Mouse (Mus musculus): ENCODE data around the gene Gpr135. TPM values are rescaled to one million over a fixed set of nuclear protein-coding genes. Genes with fewer than 3 reads are reported as not detected.
A peak's percentile ranks its signal among the peaks of the same experiment; 100 is the strongest.

Gpr135 gene
- polyA plus RNA-seq, 1 experiment from 2014 or later = 0.53 TPM

- Histone ChIP-seq H3K4me2 (ENCODE audit: low read depth, low read length) (peak overlapping the region; percentile 91), H3K4me1 (ENCODE audit: control insufficient read depth, insufficient read depth, low read length) (peaks cover 13% of the 10 kb centered on the region), H3K9ac (ENCODE audit: low read length) (peak overlapping the region; percentile 90), H3K27ac (ENCODE audit: low read length) (peak overlapping the region; percentile 97), H3K4me3 (ENCODE audit: low read length) (peak overlapping the region; percentile 75), H3K36me3 (ENCODE audit: control insufficient read depth, insufficient read depth) (peaks cover 5% of the 10 kb centered on the region), H3K9me3 (replicated peaks; ENCODE audit: control insufficient read depth, low read length) (no peaks in the 10 kb centered on the region), H3K27me3 (ENCODE audit: control insufficient read depth, insufficient read depth, low read length) (no peaks in the 10 kb centered on the region)
- ATAC-seq (replicated peaks; ENCODE audit: extremely low read depth, insufficient read depth, low FRiP score) = peak; percentile 12; the same call in 1 of the 2 replicates
- WGBS = 2% methylated on average over 18 of the region's 18 CpGs
Measured at GRCm38 (mm10) chr12:72086166-72086825, 15.4 kb upstream of the Gpr135 start.

GRCm38 (mm10) chr12:72085329-72086165, 14.6 kb upstream of the Gpr135 start, which contains the start of the genes L3hypdh and Jkamp:
Gene L3hypdh (minus strand): TSS chr12:72085439.
Gene Jkamp (plus strand): TSS chr12:72085589.
- Histone ChIP-seq H3K4me1 (ENCODE audit: control insufficient read depth, insufficient read depth, low read length) (peaks cover 13% of the 10 kb centered on the region), H3K4me3 (ENCODE audit: low read length) (peak within 1 kb of the TSS; percentile 75), H3K36me3 (ENCODE audit: control insufficient read depth, insufficient read depth) (peaks cover 5% of the 10 kb centered on the region), H3K27ac (ENCODE audit: low read length) (peak within 1 kb of the TSS; percentile 97), H3K4me2 (ENCODE audit: low read depth, low read length) (peak within 1 kb of the TSS; percentile 94), H3K9me3 (replicated peaks; ENCODE audit: control insufficient read depth, low read length) (no peaks in the 10 kb centered on the region), H3K27me3 (ENCODE audit: control insufficient read depth, insufficient read depth, low read length) (no peaks in the 10 kb centered on the region), H3K9ac (ENCODE audit: low read length) (peak within 1 kb of the TSS; percentile 90)
- ATAC-seq (replicated peaks; ENCODE audit: extremely low read depth, insufficient read depth, low FRiP score) = peak; percentile 96
- WGBS = under 1% methylated on average over 60 of the region's 60 CpGs

- H3K27me3 ChIP-seq (ENCODE audit: control insufficient read depth, insufficient read depth, low read length) = no peaks in the 10 kb centered on the region
- H3K9ac ChIP-seq (ENCODE audit: low read length) = peak overlapping the region; percentile 84
- peak; percentile 25 for ATAC-seq (replicated peaks; ENCODE audit: extremely low read depth, insufficient read depth, low FRiP score)
- peak overlapping the region; percentile 79 for H3K27ac ChIP-seq (ENCODE audit: low read length)
- H3K4me1 ChIP-seq (ENCODE audit: control insufficient read depth, insufficient read depth, low read length) = peaks cover 13% of the 10 kb centered on the region
- WGBS = under 1% methylated on average over 31 of the region's 31 CpGs
- peak overlapping the region; percentile 75 for H3K4me3 ChIP-seq (ENCODE audit: low read length)
- peak overlapping the region; percentile 94 for H3K4me2 ChIP-seq (ENCODE audit: low read depth, low read length)
- peaks cover 2% of the 10 kb centered on the region for H3K36me3 ChIP-seq (ENCODE audit: control insufficient read depth, insufficient read depth)
- no peaks in the 10 kb centered on the region for H3K9me3 ChIP-seq (replicated peaks; ENCODE audit: control insufficient read depth, low read length)
Measured at GRCm38 (mm10) chr12:72085024-72085328, 14.1 kb upstream of the Gpr135 start.

GRCm38 (mm10) chr12:72084261-72085023, 13.5 kb upstream of the Gpr135 start:
- peak; percentile 0; the same call in 1 of the 2 replicates for ATAC-seq (replicated peaks; ENCODE audit: extremely low read depth, insufficient read depth, low FRiP score)
- Histone ChIP-seq H3K27me3 (ENCODE audit: control insufficient read depth, insufficient read depth, low read length) (no peaks in the 10 kb centered on the region), H3K9me3 (replicated peaks; ENCODE audit: control insufficient read depth, low read length) (no peaks in the 10 kb centered on the region), H3K9ac (ENCODE audit: low read length) (peak overlapping the region; percentile 84), H3K4me3 (ENCODE audit: low read length) (peak overlapping the region; percentile 75), H3K36me3 (ENCODE audit: control insufficient read depth, insufficient read depth) (no peaks in the 10 kb centered on the region), H3K27ac (ENCODE audit: low read length) (peak overlapping the region; percentile 79), H3K4me2 (ENCODE audit: low read depth, low read length) (peak overlapping the region; percentile 94), H3K4me1 (ENCODE audit: control insufficient read depth, insufficient read depth, low read length) (peaks cover 13% of the 10 kb centered on the region)
- WGBS = 5% methylated on average over 46 of the region's 46 CpGs

GRCm38 (mm10) chr12:72083265-72083664, 12.3 kb upstream of the Gpr135 start:
- WGBS = 82% methylated on average over 9 of the region's 9 CpGs
- no peaks in the 10 kb centered on the region for H3K36me3 ChIP-seq (ENCODE audit: control insufficient read depth, insufficient read depth)
- no peak overlapping the region for H3K9ac ChIP-seq (ENCODE audit: low read length)
- H3K9me3 ChIP-seq (replicated peaks; ENCODE audit: control insufficient read depth, low read length) = no peaks in the 10 kb centered on the region
- H3K4me1 ChIP-seq (ENCODE audit: control insufficient read depth, insufficient read depth, low read length) = peaks cover 13% of the 10 kb centered on the region
- H3K27ac ChIP-seq (ENCODE audit: low read length) = no peak overlapping the region
- no peak overlapping the region for H3K4me2 ChIP-seq (ENCODE audit: low read depth, low read length)
- no peak for ATAC-seq (replicated peaks; ENCODE audit: extremely low read depth, insufficient read depth, low FRiP score)
- H3K4me3 ChIP-seq (ENCODE audit: low read length) = no peak overlapping the region
- no peaks in the 10 kb centered on the region for H3K27me3 ChIP-seq (ENCODE audit: control insufficient read depth, insufficient read depth, low read length)

GRCm38 (mm10) chr12:72082370-72082769, 11.4 kb upstream of the Gpr135 start:
- no peaks in the 10 kb centered on the region for H3K9me3 ChIP-seq (replicated peaks; ENCODE audit: control insufficient read depth, low read length)
- H3K4me1 ChIP-seq (ENCODE audit: control insufficient read depth, insufficient read depth, low read length) = peaks cover 5% of the 10 kb centered on the region
- no peak overlapping the region for H3K27ac ChIP-seq (ENCODE audit: low read length)
- H3K4me3 ChIP-seq (ENCODE audit: low read length) = peak overlapping the region; percentile 26; the same call in 1 of the 2 replicates
- 23% methylated on average over 18 of the region's 18 CpGs for WGBS
- peak overlapping the region; percentile 53 for H3K4me2 ChIP-seq (ENCODE audit: low read depth, low read length)
- no peaks in the 10 kb centered on the region for H3K27me3 ChIP-seq (ENCODE audit: control insufficient read depth, insufficient read depth, low read length)
- peak overlapping the region; percentile 26; the same call in 1 of the 2 replicates for H3K9ac ChIP-seq (ENCODE audit: low read length)
- H3K36me3 ChIP-seq (ENCODE audit: control insufficient read depth, insufficient read depth) = no peaks in the 10 kb centered on the region
- no peak for ATAC-seq (replicated peaks; ENCODE audit: extremely low read depth, insufficient read depth, low FRiP score)

GRCm38 (mm10) chr12:72081961-72082360, 11.0 kb upstream of the Gpr135 start:
- no peak for ATAC-seq (replicated peaks; ENCODE audit: extremely low read depth, insufficient read depth, low FRiP score)
- Histone ChIP-seq H3K27me3 (ENCODE audit: control insufficient read depth, insufficient read depth, low read length) (no peaks in the 10 kb centered on the region), H3K4me3 (ENCODE audit: low read length) (no peak overlapping the region), H3K4me2 (ENCODE audit: low read depth, low read length) (peak overlapping the region; percentile 53), H3K9ac (ENCODE audit: low read length) (no peak overlapping the region; the same call in 1 of the 2 replicates), H3K36me3 (ENCODE audit: control insufficient read depth, insufficient read depth) (no peaks in the 10 kb centered on the region), H3K4me1 (ENCODE audit: control insufficient read depth, insufficient read depth, low read length) (peaks cover 2% of the 10 kb centered on the region), H3K27ac (ENCODE audit: low read length) (no peak overlapping the region), H3K9me3 (replicated peaks; ENCODE audit: control insufficient read depth, low read length) (no peaks in the 10 kb centered on the region)
- WGBS = 85% methylated on average over 3 of the region's 3 CpGs

- Histone ChIP-seq H3K27ac (ENCODE audit: low read length) (no peak overlapping the region), H3K27me3 (ENCODE audit: control insufficient read depth, insufficient read depth, low read length) (no peaks in the 10 kb centered on the region), H3K9ac (ENCODE audit: low read length) (no peak overlapping the region), H3K36me3 (ENCODE audit: control insufficient read depth, insufficient read depth) (peaks cover 7% of the 10 kb centered on the region; the same call in 1 of the 2 replicates), H3K4me2 (ENCODE audit: low read depth, low read length) (no peak overlapping the region), H3K4me3 (ENCODE audit: low read length) (no peak overlapping the region), H3K4me1 (ENCODE audit: control insufficient read depth, insufficient read depth, low read length) (no peaks in the 10 kb centered on the region), H3K9me3 (replicated peaks; ENCODE audit: control insufficient read depth, low read length) (peaks cover 4% of the 10 kb centered on the region; the same call in 1 of the 2 replicates)
- no peak for ATAC-seq (replicated peaks; ENCODE audit: extremely low read depth, insufficient read depth, low FRiP score)
- 87% methylated on average over 3 of the region's 3 CpGs for WGBS
Measured at GRCm38 (mm10) chr12:72078248-72078647, 7.3 kb upstream of the Gpr135 start.

Measured in heart, embryonic 16.5 days (tissue).